Mouse (Mus musculus): ENCODE measurements around the gene Aurka.

GRCm38 (mm10) chr2:172395961-172396360, 25.6 kb upstream of the Aurka start:
- no peak for TF ChIP-seq GATA1 (IDR thresholded peaks at IDR 0.05; ENCODE audit: borderline replicate concordance, low read length)
- TF ChIP-seq FLI1 (IDR thresholded peaks at IDR 0.05; ENCODE audit: low read length), result no peak
